Mouse (Mus musculus) left cerebral cortex, postnatal 14 days (tissue): ENCODE results near the gene Tgfbi. TPM values are rescaled to one million over a fixed set of nuclear protein-coding genes. Genes with fewer than 3 reads are reported as not detected.

Source experiments
- DNase-seq, 2 experiments: peaks; one replicate each; pipeline ENCODE4 v3.0.0; 2021 to 2022; ENCODE audit warnings: low spot score in 2 of 2, mixed read lengths in 1 of 2
- intact Hi-C: fragments of 180-260 bp; cut with DNase I; formaldehyde crosslinking; loops from one replicate; pipeline ENCODE4 v1.15.1; 2025
- long read RNA-seq, 2 experiments: library from polyadenylated mRNA; stranded (forward); transcript quantifications; one replicate each; pipeline ENCODE4 v2.0.0; 2021
- total RNA-seq, 2 experiments: library from RNA; stranded (reverse); gene quantifications; 2 replicates each; pipeline ENCODE4 v1.2.3; 2021

Gene Tgfbi
- total RNA-seq, result 1 to 10 TPM; 3.5 TPM
- long read RNA-seq, experiment 1, partial matches to known transcripts, result 0 of 1 reads
- long read RNA-seq, experiment 1, other reads (novel, unspliced or antisense), result 0 of 1 reads
- long read RNA-seq, experiment 2, partial matches to known transcripts, result 0 of 1 reads
- long read RNA-seq, experiment 2, other reads (novel, unspliced or antisense), result 0 of 1 reads

- peak in 1 of 2 experiments; percentile 42 for DNase-seq
- intact Hi-C loops, result no loop called here
These were observed at the start of gene Tgfbi for GRCm38 (mm10) chr13:56609103-56609856. Gene Tgfbi (plus strand): TSS chr13:56609523.

- no peak for DNase-seq
- intact Hi-C loops, result loop anchor here (5.0 to 10.0 kb wide), 4 partner anchors 82 to 705 kb away; no protein-coding TSS in a partner anchor
These were observed 49.4 kb upstream of the Tgfbi start for GRCm38 (mm10) chr13:56559841-56560370.

- intact Hi-C loops, result loop anchor here (5.0 kb wide), 2 partner anchors 81 to 176 kb away; no protein-coding TSS in a partner anchor
- DNase-seq, result no peak
These were observed 48.2 kb upstream of the Tgfbi start for GRCm38 (mm10) chr13:56561129-56561528.

GRCm38 (mm10) chr13:56563075-56563474, 46.2 kb upstream of the Tgfbi start:
- intact Hi-C loops, result loop anchor here (5.0 kb wide), 2 partner anchors 79 to 174 kb away; no protein-coding TSS in a partner anchor
- peak in 1 of 2 experiments; percentile 42 for DNase-seq

GRCm38 (mm10) chr13:56566336-56566735, 43.0 kb upstream of the Tgfbi start:
- DNase-seq, result no peak
- intact Hi-C loops, result no loop called here

GRCm38 (mm10) chr13:56571645-56572044, 37.7 kb upstream of the Tgfbi start:
- intact Hi-C loops, result no loop called here
- no peak for DNase-seq

GRCm38 (mm10) chr13:56575074-56575473, 34.2 kb upstream of the Tgfbi start:
- intact Hi-C loops, result no loop called here
- peak in 1 of 2 experiments; percentile 58 for DNase-seq

- DNase-seq, result peak; percentile 75
- intact Hi-C loops, result no loop called here
These were observed 33.5 kb upstream of the Tgfbi start for GRCm38 (mm10) chr13:56575701-56576321.

GRCm38 (mm10) chr13:56578097-56578496, 31.2 kb upstream of the Tgfbi start:
- DNase-seq, result no peak
- intact Hi-C loops, result no loop called here

GRCm38 (mm10) chr13:56580450-56580849, 28.9 kb upstream of the Tgfbi start:
- peak in 1 of 2 experiments; percentile 36 for DNase-seq
- intact Hi-C loops, result no loop called here

GRCm38 (mm10) chr13:56581512-56581911, 27.8 kb upstream of the Tgfbi start:
- DNase-seq, result no peak
- intact Hi-C loops, result no loop called here

GRCm38 (mm10) chr13:56581961-56582434, 27.3 kb upstream of the Tgfbi start:
- intact Hi-C loops, result no loop called here

GRCm38 (mm10) chr13:56582720-56583119, 26.6 kb upstream of the Tgfbi start:
- DNase-seq, result no peak
- intact Hi-C loops, result no loop called here

More at GRCm38 (mm10) chr13:56581961-56582434, 27.3 kb upstream of the Tgfbi start:
- peak in 1 of 2 experiments; percentile 33 for DNase-seq

- no peak for DNase-seq
- intact Hi-C loops, result no loop called here
These were observed 23.3 kb upstream of the Tgfbi start for GRCm38 (mm10) chr13:56586046-56586445.

GRCm38 (mm10) chr13:56588454-56589117, 20.7 kb upstream of the Tgfbi start:
- intact Hi-C loops, result no loop called here
- DNase-seq, result no peak

- intact Hi-C loops, result no loop called here
- DNase-seq, result no peak
These were observed 19.1 kb upstream of the Tgfbi start for GRCm38 (mm10) chr13:56590202-56590601.

- DNase-seq, result no peak
- intact Hi-C loops, result no loop called here
These were observed 18.1 kb upstream of the Tgfbi start for GRCm38 (mm10) chr13:56591191-56591590.

- intact Hi-C loops, result no loop called here
- no peak for DNase-seq
These were observed 17.4 kb upstream of the Tgfbi start for GRCm38 (mm10) chr13:56591939-56592338.

GRCm38 (mm10) chr13:56593196-56593595, 16.1 kb upstream of the Tgfbi start:
- no peak for DNase-seq
- intact Hi-C loops, result no loop called here
